Mouse (Mus musculus) natural killer cell, adult 2 months (primary cell): Measurements from ENCODE around the gene Rpgrip1l.

Experiments
- DNase-seq, 2 experiments: peaks; one replicate each; pipeline ENCODE4 v3.0.0; 2022; ENCODE audit warnings: low spot score in 2 of 2

Gene Rpgrip1l

DNA sequence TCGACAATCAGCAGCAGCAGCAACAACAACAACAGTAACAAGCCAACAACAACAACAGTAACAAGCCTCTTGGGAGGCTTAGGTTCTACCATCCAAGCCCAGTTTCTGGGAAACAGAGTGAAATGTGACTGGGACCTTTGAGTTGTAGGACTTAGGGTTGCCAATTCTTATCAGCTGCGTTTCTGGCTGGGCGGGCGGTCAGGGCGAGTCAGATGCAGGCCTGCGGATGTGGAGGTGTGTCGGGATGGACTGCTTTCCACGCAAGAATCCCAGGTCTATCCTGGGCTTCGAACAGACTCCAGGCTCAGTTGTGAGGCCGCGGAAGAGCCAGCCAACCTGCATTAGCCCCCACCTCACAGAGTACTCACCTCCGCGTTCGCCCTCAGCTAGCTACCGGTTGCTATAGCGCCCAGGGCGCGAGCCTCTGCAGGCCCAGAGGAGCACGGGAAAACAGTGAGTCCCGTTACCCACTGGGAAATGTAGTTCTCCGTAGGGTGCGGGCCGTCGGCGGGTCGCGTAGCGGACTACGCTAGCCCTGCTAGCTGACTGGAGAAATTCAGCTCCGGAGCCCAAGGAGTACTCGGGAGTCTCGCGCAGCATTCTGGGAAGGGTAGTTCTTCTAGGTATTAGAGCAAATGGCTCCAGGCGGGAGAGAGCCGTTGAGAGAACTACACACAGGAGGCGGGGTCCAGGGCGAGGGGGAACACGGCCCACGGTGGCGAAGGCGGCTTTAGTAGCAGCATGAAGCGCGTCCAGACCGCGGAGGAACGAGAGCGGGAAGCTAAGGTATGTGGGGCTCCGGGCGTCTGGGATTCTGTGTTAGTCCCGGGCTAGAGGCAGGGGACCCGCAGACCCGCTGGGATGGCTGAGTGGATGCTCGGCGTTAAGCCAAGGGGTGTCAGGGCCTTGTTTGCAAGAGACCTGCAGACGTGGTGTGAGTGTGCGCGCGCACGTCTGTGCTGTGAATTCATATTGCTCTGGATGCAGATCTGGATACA, at the start of gene Rpgrip1l, which contains the start of gene Fto:
TSS of gene Rpgrip1l (minus strand) at position 428 of the 998 bp plus-strand sequence.
TSS of gene Fto (plus strand) at position 691 of the 998 bp plus-strand sequence.
- DNase-seq: peak; percentile 96 to 97

DNA sequence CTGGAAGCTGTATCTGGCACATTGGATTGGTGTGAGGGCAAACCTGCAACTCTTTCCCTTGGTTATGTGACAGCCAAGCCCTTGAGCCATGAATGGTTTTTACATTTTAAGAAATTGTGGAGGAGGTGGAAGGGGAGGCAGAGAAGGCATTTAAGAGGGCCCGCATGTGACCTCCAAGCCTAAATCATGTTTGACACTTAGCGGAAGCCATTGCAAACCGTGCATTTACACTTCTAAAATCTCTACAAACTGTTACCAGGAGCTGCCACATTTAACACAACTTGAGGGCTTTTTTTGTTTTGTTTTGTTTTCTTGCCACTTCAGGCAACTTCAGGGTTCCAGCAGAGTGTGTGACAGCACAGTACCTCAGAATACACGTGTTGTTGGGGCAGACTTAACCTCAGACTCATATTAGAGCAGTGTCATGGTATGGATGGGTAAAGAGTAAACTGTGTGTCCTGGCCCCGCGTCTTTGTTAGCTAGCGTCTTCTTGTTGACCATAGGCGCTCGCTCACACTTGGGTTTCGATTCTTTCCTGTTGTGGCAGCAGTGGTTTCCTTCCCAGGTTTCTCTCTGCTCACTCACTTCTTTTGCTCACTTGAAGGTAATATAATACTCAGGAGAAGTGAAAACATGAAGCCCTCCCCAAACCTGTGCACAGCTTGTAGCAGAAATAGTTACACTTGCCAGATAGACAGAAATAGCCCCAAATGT, 47.7 kb upstream of the Rpgrip1l start:
- DNase-seq: no peak

DNA sequence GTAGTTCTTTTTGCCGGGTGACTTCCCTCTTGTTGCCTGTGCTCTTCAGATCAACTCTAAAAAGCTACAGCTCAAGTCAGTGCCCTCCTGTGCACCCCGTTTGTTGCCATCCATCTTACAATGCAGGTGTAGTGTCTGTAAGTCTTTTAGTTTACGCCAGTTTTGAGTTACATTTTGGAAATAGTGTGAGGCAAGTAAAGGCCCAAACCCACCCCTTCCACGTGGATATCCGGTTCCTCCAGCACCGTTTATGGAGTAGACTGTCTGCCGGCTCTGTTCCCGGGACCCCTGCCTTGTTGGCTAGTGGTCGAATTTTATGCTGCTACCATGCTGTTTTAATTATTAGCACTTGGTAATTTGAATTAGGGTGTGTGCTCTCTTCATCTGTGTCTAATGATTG, 46.4 kb upstream of the Rpgrip1l start:
- DNase-seq: no peak

DNA sequence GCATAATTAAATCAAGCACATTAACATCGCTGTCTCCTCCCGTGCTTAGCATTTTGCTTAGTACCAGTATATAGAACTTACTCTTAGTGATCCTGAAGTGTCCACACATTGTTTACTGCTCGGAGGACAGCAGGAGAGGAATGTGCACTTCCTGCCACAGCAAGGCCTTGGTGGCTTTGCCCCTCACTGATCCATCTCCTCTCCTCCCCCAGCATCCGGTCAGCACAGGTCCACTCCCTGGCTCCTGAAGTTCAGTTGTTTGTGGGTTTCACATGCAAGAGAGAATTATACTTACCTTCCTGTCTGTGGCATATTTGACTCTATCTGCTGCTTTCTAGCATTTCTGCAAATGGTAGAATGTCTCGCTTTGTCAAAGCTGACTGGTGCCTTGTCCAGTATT, 45.0 kb upstream of the Rpgrip1l start:
- DNase-seq: no peak

DNA sequence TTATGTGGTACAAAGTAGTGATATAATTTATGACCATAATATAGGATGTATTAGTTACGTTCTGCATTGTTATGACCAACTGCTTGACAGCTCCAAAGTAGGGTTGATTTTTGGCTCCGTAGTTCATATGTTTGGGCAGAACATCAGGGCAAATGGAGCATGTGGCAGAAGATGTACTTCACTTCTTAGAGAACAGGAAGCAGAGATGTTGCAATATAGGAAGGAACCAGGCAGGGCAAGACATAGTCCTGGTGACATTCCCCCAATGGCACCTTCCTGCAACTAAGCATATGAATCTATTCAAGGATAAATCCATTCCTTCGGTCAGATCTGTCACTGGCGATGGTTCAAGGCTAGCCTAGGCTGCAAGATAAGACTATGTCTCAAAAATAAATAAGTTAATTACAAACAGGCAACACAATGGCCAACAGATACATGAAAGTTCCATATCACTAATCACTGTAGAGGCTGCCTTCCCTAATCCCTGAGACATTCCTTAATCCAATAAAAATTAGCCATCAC, 44.5 kb upstream of the Rpgrip1l start:
- DNase-seq: no peak

DNA sequence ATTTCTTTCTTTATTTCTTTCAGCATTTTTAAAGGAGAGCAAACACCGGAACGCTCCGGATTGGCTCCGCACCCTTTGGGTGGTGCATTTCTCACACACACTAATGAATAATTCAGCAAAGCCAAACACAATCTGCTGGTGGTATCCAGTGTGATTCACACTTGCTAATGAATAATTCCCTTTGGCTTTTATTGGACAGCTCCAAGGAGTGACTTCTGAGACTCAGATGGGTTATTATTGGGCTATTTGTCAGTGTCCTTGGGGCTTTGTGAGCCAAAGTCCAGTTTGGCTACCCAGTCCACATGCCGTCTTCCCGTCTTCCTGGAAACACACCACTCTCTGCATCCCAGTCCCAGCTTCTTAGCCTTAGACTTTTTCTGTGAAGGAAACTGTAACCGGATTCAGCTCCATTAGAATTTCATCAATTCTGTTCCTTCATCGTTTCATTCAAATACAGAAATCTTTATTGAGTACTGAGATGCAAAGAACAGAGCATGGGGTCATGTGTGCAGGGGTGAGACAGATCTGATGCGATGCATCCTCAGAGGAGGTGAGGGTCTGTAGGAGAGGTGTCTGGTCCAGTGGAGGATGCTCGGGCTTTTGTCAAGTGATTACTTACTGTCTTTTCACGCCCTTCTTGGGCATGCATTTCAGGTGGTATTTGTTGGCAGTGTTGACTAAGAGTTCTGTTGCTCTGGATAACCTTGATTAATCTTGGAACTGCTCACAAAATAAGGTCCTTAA, 43.1 kb upstream of the Rpgrip1l start:
- no peak for DNase-seq

DNA sequence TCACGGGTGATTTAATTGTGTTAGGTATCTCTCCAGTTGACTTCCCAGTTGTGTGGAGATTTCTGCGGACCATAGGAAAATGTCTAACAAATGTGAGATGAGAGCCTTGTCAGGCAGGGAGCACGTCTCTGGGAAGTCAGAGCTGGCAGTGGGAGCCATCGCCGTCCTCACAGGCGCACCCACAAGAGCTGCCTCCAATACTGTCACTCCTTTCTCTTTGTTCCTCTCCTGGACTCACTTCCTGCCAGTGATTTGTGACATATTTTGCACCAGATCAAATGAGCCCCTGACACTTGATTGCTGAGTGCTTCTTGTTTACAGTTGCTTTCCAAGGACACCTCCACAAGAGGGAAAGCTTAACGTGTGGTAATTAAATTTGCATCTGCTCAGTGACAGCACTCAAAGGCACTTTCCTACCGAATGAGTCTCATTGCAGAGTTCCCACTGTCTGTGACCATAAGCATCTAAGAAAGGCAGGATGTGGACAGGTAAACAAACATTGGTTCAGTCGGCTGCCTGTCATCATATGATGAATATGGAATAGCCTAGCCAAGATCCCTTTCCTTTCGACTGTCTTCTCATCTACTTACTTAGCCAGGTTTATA, 42.3 kb upstream of the Rpgrip1l start:
- DNase-seq: no peak

DNA sequence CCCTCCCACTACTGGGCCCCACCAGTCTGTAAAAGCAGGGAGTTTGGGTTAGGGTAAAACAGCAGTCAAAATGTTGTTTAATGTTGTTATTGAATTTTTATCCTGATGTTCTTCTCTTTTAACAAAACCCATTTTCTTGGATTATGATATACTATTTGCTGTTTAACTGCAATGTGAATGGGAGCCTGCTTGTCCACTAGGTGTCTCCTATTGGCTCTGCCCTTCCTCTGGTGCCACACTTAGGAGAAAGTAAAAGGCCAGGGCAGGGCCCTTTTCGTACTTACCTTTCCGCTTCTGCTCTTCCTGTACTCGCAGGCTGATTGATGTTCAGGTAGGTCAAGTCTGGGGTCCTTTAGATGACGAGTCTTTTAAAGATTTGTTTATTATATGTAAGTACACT, 40.8 kb upstream of the Rpgrip1l start:
- no peak for DNase-seq

DNA sequence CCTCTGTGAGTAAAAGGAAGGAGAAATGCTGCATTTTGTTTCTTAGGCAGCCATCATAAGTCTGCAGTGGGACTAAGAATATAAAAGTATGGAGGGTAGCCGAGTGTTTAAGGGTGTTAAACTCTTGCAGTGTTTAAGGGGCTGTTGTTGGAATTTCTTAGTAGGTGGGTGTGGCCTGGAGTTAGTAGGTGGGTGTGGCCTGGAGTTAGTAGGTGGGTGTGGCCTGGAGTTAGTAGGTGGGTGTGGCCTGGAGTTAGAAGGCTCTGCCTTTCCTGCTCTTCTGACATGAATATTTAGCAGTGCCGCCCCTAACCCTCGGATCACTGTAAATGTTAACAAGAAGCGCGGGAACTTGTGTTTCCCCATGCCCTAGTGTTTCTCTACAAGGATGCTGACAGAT, 40.0 kb upstream of the Rpgrip1l start:
- DNase-seq: no peak

DNA sequence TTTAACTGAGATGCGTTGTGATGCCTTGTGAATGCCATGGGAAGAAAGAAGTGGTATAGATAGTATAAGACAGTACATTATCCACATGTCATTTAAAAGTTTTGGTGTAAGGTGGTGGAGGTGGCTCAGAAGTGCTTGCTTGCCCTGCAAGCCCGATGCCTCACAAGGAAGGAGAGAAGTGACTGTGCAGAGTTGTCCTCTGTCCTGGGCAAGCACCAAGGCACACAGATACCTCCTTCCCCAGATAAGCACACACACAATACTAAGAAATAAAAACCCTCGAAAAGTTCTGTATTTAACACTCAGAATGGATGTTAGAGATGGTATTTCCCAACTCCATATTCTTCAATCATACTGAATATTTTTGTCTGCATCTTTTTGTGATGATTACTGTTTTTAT, 39.5 kb upstream of the Rpgrip1l start:
- no peak for DNase-seq

DNA sequence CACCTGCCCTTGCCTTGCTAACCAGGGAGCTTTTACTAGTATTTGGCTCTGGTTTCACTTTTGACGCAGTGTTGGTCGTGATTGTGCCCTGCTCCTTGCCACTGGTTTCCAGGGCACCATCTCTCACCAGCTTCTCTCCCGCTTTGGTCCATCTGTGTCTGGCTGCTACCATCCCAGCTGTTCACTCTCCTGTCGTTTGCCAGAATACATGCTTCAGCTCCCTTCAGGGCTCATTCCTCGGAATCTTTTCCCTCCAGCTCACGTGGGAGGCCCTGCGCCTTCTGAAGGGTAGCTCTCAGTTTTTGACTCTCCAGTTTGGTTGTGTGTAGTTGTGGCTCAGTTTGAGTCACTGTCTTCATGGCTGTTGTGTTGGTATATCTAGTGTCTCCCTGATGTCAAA, 37.6 kb upstream of the Rpgrip1l start:
- DNase-seq: no peak

DNA sequence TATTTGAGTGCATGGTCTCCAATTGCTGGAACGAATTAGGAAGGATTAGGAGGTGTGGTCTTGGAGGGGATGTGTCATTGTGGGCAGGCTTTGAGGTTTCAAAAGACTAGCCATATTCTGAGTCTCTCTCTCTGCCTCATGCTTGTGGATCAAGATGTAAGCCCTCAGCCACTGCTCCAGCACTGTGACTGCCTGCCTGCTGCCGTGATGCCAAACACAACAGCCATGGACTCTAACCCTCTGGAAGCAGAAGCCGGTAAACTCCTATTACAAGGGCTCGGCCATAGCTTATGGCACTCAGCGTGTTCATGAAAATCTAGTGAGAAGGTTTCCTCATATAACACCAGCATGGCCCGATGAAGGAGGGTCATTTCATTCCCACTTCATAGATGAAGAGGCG, 36.8 kb upstream of the Rpgrip1l start:
- no peak for DNase-seq

DNA sequence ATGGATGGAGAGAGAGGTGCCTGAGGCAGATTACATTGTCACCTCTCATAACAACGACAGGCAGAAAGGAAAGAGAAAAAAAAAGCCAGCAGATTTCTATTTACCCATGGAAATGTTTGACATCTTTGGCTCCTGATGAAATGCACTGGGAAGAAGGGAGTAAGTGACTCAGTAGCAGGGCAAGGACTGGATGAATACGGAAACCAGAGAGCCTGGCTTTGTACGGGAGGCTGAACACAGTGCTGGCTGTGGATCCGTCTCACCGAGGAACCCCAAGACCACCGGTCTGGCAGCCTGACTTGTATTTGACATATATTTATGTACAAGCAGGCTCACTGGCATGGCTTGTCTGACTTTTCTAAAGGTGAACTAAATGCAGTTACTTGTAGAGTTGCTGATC, 34.5 kb upstream of the Rpgrip1l start:
- DNase-seq: no peak

DNA sequence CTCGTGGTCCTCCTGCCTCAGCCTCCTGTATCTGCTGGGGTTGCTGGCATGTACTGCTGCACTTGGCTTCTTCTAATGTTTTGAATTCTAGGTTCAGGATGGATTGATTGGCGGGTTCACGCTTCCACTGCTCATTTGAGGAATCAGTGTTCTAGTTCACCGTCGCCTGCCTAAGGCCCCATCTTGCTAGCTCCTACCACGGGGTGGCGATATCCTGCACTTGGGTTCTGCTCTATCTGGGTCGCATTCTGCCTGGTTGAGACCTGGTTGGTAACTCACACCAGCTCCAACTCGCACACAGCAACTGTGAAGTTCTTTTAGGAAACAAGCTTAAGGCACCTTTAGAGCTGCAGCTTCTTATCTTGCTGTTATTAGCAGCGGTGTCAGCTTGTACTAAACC, 34.1 kb upstream of the Rpgrip1l start:
- no peak for DNase-seq

DNA sequence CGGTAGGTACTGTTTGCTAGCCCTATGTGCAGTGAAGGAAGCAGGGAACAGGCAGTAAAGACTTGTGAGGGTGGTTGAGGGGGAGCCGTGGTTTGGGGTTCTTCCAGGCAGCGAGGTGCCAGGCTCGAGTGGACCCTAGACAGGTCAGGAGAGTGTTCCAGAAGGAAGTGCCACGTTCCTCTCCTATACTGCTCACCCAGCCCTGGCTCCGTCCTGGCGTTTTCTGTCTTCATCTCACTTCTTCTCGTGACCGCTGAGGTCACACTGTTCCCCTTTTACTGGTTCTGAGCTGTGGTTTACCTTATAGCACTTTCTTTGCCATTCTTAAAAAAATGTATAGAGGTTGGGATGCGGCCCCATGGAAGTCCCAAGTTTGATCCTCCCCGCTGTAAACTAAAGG, 31.6 kb upstream of the Rpgrip1l start:
- no peak for DNase-seq

DNA sequence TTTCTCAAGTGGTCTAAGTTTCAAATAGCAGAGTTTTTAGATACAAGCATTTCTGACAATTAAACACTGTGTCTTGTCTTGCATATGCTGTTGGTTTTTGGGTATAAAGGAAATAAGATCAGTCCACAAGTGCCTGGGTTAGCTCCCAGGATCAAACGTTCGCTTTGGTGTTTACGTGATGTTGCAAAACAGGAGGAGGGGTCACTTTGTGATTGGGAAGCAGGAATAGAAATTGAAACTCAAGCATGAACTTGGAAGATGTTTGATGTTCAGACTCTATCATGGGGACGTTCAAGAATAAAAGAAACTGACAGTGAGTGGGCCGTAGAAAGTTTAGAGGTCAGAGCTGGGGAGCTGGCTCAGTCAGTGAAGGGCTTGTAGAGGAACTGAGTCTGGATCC, 29.7 kb upstream of the Rpgrip1l start:
- no peak for DNase-seq

DNA sequence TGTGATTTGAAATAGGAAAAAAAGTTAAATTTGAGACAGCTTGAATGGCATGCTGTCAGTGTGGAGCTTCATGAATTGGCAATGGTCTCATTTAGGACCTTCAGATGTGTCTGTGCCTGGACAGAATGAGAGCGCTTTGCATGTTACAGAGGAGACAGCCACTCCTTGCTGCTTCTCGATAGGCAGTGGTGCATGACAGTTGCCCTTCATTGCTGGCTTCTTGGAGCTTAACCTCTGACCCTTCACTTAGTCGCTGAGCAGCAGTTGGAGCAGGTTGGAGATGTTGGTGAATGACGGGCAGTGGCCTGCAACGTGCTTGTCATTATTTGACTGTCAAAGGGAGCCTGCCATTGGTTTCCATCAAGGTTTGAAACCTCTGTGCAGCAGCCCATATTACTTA, 29.1 kb upstream of the Rpgrip1l start:
- DNase-seq: no peak

DNA sequence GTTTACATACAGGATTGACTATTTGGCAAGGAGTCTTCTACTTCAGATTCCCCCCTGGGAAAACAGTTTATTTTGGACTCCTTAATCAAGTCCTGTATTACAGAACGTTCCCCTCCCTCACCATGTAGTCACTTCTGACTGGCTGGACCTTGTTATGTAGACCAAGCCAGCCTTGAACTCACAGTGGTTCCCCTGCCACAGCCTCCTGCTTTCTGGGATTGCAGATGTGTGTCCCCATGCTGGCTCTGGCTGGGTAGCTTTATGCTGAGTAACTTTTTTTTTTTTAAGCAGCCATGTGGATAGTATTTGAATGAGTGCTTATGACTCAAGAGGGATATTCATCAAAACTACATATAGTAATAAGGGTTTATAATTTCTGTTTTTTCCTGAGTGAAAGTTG, 27.7 kb upstream of the Rpgrip1l start:
- no peak for DNase-seq

DNA sequence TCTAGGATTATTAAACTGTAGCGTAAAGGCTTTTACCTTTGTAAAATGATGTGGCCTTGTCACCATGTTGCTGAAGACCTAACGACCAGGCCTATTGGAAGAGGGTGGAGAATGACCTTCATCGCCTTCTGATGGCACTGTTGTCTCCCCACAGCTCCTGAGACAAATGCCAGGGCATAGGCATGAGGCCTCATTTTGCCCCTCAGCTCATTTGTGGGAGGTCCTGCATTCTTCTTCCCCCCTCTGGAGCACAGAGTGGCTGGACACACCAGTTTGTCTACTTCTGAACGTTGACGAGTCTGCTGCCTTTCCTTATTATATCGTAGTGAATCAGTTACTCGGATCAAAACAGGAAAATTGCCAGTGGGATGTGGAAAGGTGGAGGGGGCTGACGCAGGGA, 26.6 kb upstream of the Rpgrip1l start:
- DNase-seq: no peak

DNA sequence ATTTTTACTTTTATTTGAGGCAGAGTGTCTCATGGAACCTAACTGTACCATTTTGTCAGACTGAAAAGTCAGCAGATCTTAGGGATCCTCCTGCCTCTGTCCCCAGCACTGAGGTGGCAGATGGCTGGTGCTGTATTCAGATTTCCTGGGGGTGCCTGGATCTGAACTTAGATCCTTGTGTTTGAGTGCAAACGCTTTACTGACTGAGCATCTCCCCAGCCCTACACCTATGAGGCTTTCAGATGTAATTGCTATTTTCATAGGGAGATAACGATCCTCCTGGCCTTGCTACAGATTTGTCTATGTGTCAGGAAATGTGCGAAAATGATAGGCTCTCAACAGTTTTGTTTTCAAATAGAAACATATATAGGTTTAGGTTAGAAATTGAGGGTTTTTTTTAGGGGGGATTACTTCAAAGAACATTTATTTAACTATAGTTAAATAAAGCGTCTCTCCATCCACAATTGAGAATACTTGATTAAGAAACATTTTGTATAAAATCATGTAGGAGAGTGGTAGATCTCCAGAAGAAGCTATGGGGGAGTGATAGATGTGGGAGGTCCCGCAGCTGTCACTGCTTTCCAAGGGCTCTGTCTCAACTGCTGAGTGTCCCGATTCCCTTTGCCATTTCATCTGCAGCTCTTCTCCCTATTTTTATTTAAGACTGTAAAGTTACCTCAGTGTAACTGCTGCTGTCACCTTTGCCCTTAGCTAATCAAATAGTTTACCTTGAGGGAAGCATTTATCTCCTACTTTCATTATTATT, 25.5 kb upstream of the Rpgrip1l start:
- no peak for DNase-seq

DNA sequence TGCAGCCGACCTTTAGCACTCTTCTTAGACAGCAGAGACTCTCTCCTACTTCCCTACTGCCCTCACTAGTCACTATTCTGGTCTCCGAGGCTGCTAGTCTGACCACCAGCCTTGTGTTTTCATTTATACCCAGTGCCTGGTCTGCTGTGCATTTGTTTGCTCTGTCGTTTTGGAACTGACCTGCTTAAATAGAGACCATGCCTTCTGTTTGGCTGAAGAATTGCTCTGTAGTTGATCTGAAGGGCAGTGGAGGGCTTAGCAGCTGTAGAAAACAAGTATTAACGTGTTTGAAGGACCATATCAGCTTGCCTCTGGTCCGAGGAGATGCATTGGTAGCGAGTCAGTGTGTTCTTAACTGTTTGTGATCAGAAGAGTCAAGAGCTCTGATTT, 16.4 kb upstream of the Rpgrip1l start:
- DNase-seq: no peak
